Mouse (Mus musculus) kidney, postnatal 36 days (tissue): ENCODE results near the gene Rab34.
A peak's percentile ranks its signal among the peaks of the same experiment; 100 is the strongest.

ENCODE experiments used
- DNase-seq, 2 experiments: peaks; one replicate each; pipeline ENCODE4 v3.0.0; 2021 to 2022; ENCODE audit warnings: mixed read lengths in 2 of 2

The Rab34 gene

DNA sequence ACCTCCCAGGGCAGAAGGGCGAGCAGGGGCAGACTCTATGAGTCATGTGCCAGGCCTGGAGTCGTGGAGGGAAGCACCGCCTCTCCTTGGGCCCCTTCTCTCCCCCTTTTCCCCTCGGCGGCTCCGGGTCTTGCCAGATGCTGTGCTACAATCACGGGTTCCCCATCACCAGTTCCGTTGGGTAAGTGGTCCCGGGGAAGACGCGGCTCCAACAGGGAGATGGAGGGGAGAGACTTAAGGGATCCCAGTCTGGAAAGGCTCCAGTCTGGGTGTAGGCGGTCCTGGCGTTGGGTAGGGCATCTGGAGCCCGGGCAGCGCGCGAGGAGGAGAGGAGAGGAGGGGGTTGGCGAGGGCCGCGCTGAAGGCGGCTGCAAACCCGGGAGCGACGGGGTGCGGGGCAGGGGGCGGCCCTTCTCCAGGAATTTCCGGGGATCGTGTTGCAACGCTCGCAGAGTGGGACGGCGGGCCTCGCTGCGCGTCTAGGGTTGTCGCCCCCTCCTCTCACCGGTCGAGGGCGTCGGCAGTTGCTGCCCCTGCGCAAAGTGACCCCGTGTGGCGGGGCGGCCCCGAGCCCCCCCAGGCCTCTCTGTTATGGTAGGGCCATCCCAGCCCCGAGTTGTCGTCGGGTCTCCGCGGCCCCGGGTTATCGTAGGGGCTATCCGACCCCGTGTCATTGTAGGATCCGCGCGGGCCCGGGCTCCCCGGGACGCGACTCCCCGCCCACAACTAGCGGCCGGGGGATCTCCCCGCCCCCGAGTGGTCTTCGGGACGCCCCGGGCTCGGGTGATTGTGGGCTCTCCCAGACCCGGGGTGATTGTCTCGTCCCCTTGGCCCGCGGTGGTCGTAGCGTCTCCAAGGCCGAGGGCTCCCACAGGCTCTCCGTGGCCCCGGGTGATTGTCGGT, at the start of gene Rab34:
TSS of gene Rab34 (plus strand) at position 100 of the 903 bp plus-strand sequence.
- DNase-seq: peak; percentile 78 to 86

DNA sequence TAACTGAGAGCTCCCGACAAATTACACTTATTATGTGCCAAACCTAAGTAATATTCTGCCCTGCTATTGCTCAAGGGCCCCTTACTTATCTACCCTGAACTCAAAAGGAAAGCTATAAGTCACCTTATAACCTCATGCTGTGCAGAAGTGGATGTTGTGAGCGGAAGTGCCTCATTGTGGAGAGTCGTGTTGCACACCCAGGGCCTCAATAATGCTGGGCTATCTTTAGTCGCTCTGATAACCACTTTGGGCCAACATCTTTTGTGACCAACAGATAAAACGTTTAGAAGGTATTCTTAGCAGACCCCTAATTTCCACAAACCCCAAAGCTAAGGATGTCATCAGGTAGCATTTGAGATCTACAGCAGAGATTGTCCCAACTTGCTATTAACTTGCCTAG, 47.6 kb upstream of the Rab34 start:
- no peak for DNase-seq

DNA sequence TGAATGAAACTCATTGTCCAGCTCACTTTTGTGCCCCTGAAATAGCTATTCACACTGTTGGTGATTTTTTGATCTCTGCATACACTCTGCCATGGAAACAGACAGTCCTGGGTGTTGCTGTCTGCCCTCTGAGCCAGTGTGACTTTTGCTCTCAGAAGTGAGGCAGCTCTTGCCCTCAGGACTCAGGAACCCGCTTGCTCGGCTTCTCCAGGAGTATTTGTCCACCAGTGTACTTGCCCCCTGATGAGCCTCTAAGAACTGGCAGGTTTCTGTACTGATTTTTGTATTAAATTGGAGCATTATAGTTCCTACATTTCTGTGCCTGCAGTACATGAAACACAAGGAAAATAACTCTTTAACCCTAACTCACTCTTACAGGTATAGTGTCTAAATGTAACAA, 44.7 kb upstream of the Rab34 start:
- no peak for DNase-seq

DNA sequence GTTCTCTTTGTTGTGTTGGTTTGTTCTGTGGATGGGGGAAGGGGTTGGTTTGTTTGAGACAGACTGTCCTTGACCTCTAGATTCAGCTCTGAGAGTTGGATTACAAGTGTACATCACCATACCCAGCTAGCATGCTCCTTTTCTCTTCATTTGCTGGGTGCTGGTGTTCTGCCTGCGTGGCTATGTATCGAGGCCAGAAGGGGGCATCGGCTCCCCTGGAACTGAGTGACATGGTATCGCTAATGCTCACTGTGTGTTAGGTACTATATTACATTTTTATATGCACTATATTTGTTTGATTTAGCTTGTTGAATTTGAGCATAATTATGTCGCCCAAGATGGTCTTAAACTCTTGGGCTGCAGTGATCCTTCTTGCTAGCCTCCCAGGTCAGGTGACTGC, 42.1 kb upstream of the Rab34 start:
- DNase-seq: no peak

DNA sequence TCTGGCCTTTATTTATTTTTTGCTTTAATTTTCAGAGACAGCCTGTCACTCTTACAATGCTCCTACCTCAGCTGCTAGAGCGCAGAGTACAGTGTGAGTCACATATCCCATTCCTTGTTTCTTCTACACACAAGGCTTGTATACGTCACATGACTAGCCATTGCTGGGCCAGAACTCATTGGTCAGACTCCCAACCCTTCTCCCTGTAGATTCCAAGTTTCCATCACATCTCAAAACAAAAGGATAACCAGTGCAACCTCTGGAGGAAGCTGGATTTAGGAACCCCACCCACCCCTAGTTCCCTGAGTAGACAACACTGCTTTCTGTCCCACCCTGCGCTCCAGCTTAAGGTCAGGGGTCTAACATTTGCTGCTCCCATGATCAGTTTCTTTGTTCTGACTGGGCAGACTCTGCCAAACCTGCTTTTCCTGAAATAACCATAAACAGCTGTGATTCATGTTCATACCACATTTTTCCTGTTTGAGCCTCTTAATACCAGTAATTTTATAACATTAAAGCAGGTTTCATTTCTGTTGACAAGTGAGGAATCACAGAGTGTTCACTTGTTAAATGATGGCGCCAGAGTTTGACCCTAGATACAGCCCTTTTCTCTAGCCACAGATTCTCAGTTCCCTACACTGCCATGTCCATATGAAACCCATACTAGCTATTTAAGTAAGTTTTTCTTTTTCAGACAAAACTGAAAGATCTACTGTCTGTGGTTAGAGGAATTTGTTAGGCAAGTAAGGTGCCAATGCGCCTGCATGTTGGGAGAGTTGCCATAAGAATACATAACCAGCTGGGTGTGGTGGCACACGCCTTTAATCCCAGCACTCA, 41.3 kb upstream of the Rab34 start:
- no peak for DNase-seq

DNA sequence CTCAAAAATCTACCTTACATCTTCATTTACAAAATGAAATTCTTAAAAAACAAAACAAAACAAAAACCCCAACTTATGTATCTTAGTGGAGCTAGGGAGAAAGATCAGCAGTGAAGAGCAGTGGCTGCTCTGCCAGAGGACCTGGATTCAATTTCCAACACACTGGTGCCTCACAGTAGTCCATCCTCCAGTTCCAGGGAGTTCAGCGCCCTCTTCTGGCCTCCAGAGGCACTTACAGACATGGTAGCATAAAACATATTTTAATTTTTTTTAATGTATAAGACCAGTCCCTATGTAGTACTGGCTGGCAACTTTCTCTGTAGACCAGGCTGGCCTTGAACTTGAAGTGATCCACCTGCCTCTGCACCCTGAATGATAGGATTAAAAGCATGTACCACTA, 37.1 kb upstream of the Rab34 start:
- peak in 1 of 2 experiments; percentile 69 for DNase-seq

DNA sequence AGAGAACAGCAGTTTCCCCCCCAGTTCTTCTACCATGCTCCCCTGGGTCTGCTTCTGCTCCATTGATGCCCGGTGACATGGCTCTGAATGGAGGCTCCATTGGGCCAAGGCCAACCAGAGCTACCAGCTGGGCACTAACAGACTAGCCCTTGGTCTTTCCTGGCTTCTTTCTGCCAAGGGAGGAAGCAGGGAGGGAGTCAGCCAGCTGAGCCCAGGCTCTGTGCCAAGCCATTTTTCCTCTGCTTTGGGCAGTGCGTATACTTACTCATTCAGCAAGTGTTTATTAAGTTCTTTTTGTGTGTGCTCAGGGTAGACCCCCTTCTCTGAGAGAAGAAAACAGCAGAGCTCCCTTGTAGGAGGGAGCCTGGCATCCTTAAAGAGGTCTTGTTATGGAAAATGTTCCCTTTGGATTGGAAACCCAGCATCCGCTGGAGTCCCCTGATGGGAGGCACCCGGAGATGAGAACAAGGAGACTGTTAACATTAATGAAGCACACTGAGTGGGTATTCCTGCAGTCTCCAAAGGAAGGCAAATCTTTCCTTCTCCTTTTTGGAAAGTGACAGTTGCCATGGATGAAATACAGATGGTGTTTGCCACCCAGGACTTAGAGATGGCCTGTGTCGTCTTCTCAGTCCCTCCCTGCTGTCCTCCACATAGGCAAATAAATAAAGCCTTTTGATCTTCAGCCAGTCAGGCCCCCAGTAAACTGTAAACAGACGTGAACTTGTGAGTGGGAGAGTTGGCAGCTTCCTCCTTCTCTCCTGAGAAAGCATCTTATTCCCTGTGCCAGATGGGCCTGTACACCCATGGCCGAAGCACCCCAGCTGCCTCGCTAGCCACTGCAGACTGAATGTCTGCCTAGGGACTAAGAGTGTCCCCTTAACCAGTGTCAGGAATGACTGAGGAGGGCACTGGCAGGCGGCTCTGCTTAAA, 35.7 kb upstream of the Rab34 start:
- peak; percentile 66 to 81 for DNase-seq

DNA sequence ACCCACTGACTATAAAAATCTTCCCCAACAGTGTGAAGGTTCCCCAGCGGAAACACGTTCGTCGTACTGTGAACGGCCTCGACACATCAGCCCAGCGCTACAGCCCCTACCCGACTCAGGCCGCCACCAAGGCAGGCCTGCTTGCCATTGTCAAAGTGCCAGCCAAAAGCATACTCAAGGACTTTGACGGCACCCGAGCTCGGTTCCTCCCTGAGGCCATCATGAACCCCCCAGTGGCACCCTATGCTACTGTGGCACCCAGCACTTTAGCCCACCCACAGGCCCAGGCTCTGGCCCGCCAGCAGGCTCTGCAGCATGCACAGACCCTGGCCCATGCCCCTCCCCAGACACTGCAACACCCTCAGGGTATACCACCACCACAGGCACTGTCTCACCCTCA, 34.5 kb upstream of the Rab34 start:
- no peak for DNase-seq

DNA sequence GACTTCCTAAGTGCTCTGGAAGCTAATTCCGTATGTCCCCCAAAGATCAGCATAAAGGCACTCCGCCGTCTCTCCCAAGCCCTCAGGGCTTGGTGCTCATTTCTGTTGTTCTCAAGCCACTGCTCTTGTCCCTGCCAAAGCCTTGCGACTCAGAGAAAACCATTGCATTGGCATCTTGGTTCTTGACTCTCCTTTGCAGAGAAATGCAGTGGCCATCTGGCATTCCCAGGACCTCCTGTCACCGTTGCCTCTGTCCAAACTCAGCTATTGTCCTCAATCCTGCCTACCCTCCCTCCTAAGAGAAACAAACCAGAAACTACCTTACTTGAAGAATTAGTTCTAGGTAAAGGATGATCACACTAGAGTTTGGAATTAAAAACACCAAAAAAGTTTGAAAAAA, 32.6 kb upstream of the Rab34 start:
- DNase-seq: no peak

DNA sequence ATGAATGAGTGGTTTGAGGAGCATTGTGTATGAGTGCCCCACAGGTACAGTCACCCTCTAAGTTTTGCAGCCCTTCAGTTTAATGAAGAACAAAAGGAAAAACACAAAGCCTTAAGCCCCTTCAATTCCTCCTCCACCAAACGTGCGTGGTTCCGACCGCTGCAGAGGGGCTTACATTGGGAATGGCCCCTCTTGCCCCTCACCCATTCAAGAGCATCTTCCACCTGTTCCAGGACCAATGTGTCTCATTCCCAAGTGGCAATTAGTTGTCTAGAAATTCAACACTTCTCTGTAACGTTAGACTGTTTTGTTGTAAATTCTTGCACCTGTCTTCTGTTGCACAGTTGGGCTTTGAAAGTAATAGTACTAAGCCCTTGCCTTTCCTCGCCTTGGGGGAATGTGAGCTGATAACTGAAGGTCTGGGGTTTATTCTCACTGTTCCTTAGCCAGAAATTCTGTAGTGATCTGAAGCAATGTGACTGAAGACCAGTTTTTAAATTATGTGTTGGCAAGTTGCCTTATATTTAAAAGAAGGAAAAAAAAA, 32.0 kb upstream of the Rab34 start:
- no peak for DNase-seq

DNA sequence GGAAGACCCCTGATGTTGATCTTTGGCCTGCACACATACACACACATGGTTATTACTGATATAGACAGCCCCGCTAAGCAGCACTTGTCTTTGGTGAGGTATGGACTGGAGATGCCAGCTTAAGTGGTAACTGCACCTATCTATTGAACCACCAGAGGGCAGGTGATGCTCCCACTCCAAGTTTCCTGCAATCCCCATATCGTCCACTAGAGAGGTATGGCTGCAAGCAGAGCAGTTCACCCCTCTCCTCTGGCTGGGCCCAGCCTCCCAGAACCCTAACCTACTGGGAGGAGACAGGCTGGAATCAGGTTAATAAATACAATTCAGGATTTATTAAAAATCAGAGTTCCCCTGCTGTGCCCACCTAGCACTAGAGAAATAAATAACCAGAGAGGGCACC, 29.1 kb upstream of the Rab34 start:
- peak; percentile 86 to 90 for DNase-seq

DNA sequence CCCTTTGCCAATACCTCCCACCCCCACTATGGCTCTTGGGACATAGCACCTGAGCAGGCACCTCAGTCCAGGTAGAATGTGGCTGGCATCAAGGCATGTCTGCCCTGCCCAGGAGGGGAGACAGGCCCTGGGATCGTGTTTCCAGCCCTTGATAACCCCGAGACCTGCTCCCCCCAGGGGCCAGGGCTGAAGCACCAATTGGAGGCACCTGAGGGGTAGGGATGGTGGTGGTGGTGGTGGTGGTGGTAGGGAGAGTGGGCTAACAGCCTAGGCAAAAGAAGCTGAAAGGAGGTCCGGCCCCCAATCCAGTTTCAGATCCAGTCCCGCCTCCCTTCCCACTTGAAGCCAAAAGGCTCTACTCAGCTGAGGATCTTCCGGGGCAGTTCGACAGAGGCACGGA, 28.7 kb upstream of the Rab34 start:
- DNase-seq: no peak

DNA sequence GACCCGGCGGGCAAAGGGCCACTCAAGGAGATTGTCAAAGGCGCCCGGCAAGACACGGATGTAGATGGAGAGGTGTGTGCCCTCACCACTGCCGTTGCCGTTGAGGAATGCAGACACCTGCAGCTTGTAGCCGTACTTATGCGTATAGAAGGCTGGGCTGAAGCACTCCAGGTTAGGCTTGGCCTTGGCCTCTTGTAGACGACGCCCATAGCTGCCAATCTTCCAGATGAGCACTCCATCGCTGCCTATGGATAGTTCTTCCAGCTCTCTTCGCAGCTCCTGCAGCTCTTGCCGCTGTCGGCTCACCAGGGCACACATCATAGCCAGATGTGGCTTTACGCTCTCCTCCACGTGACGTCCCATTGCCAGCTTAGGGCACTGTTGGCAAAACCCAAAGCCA, 28.1 kb upstream of the Rab34 start:
- DNase-seq: no peak

DNA sequence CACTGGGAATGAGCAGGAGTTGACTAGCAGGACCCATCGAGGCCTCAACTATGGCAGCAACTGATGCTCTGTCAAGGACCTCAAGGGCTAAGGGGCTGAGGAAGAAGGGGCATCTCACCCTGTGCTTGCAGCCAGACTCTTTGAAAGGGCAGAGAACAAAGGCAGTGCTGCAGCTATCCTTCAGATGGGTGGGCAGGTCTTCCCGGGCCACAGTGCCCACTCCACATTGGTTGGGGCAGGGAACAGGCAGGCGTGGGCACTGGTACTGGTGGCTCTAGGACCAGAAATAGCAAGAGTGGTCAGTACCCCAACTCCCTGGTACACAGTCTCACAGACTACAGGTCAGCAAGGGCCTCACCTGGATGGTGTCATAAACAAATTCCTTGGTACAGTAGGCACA, 27.6 kb upstream of the Rab34 start:
- no peak for DNase-seq

DNA sequence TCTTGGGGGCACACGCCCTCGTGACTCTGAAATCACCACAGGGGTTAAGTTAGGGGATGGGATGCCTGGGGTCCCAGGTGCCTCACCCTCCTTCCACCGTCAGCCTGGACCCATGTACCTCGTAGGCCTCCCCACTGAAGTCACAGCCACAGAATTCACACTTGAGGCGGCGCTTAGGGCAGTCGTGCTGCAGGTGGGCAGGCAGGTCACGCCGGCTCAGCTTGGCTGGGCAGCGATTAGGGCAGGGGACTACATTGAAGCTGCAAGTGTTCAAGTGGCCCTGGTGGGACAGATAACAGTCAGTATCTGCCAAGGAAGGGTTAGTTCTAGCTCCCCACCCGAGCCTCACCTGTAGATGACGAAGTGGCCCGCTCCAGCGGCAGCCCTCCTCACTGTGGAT, 27.1 kb upstream of the Rab34 start:
- no peak for DNase-seq

DNA sequence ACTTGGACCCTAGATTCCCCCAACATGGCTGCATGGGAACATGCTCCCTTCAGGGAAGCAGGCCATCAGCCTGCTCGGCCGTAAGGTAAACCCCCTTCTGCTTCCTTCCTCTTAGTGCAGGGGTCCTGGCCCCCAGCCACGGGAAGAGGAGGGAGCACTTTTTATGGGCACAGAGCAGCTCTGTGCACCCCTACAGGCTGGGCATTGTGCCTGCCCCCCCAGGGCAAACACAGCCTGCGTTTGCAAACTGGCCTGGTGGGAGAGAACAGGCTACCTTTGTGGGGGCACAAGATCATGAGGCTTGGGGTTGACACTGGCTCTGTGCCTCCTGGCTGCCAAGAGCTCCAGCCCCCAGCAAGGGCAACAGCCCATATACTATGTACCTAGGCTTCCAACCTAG, 26.3 kb upstream of the Rab34 start:
- no peak for DNase-seq

DNA sequence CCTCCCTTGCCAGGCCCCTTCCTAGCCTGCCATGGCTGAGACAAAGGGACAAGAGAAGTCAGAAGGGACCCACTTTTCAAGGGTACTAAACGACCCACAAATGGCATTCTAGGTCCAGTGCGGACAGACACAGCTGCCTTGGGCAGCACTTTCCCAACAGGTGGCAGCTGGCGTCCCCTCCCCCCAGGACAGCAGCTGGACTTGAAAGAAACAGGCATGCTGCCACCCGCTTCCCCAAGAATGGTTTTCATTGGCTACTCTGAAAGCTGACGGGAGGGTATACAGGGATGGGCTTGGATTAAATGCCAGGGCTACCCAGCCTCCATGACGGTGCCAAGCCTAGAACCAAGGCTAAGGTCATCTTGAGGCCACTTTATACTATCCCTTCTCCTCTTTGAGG, 25.7 kb upstream of the Rab34 start:
- DNase-seq: peak; percentile 59 to 70

DNA sequence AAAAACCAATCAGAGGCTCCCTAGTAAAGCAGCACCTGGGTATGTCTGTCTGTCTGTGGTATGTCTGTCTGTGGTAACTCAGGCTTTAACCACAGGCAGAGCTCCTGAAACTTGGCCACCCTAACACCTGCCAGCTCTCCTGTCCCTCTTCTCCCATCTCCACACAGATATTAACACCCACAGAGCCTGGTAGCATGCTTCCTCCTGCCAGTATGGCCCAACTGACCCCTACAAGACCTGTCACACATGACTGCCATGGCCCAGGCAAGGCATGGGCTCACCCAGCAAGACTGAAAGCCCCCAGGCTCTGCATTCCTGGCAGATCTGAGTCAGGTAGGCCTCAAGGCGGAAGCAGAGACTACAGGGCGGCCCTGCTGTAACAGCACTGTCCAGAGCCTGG, 25.2 kb upstream of the Rab34 start:
- DNase-seq: no peak

DNA sequence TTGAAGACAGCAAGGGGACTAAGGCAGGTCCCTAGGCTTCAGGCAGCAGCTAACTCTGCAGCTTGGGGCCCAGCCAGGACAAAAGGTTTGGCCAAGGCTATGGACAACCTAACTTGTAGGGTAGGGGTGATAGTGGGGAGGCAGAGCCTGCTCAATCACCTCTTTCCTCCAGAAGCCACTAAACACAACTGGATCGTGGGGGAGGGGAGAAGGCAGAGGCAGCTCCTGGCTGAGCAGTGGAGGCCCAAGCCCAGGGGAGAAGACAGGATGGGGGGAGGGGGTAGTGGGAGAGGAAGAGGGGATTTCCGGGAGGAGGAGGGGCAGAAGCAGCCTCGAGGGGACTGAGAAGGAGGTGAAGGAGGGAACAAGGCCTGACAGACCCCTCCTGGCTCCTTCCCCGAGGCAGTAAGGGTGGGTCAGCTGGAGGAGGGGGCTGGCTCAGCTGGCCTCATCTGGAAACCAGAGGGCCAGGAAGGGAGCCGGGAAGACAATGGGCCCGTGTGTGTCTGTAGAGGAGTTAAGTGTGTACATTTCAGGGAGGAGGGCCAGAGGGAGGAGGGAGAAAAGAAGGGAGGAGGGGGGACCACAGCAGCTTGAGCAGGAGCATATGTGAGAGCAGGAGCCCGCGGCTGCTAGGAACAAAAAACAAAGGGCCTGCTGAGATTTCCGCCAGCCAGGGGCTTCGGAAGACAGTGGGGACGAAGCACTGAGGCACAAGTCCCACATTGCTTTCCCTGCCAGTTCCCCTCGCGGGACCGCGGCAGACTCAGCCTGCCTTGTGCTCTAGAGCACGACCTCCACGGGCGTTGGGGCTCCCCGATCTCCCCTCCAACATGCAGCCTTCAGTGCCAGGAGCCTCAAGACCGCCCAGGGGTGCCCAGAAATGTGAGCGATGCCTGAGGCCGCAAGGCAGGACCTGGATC, 24.3 kb upstream of the Rab34 start:
- peak; percentile 77 to 80 for DNase-seq

DNA sequence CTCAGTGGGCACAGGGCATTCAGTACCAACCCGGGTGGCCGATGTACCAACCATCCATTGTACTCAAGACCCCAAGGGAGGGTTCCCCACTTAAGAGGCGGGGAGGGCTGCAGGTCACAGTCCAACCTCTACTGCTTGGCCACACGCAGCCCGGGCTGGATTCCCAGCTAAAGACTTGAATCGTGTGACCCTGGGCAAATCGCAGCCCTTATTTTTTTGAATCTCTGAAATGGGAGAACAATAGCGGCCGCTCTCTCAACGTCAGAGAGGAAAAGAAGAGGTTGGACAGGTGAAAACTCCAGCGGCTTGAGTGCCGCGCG, 23.7 kb upstream of the Rab34 start:
- peak in 1 of 2 experiments; percentile 35 for DNase-seq

DNA sequence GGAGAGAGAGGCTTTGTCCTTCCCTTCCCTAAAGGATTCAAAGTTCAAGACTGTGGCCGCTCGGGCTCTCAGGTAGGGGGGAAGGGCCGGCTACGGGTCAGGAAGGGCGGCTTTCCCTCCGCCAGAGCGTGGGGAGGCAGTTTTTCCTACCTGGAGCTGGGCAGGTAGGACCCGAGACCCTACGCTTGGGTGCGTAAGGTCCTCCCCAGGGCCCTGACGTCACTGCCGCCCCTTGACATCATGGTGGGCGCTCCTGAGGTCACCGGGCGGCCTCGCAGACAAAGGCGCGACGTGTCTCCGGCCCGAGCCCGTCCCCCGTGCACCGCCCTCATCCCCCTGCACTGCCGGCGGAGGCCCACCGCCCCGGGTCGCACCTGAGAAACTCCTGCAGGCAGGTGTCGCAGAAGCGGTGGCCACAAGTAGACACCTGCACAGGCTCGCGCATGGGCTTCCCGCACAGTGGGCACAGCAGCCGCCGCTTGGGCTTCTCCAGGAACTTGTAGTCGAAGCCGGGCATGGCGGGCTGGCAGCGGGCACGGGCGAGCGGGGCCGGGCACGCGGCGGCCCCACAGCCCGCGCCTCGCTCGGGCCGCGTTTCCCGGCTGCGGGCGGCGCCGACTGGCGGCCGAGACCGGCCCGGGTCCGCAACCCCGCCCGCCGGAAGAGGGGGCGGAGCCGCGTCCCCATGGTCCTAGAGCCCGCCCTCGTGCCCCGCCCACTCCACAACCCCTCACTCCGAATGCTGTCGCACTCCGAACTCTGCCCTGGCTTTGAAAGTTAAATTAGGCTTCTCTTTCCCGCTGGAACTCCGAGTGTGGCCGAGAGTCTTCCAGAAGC, 23.1 kb upstream of the Rab34 start, which contains the start of gene Traf4:
TSS of gene Traf4 (minus strand) at position 666 of the 837 bp plus-strand sequence.
- peak; percentile 91 to 96 for DNase-seq
